Mouse (Mus musculus): ENCODE results near the gene Depdc1a. TPM values are rescaled to one million over a fixed set of nuclear protein-coding genes. Genes with fewer than 3 reads are reported as not detected.

Depdc1a gene
- polyA plus RNA-seq (2014; fragmentation: Illumina TruSeq; extraction: RNeasy Lipid Tissue Mini Kit (QIAGEN cat#74804); ENCODE audit: low read depth, low replicate concordance), result 0.28 TPM

GRCm38 (mm10) chr3:159495243-159495801 is at the start of gene Depdc1a:
Gene Depdc1a, plus strand, starts transcription at chr3:159495433.

Other genes with a start within 250 kb of the Depdc1a start
- gene Rpe65, start 103.7 kb downstream of the Depdc1a start, polyA plus RNA-seq (2014; fragmentation: Illumina TruSeq; extraction: RNeasy Lipid Tissue Mini Kit (QIAGEN cat#74804); ENCODE audit: low read depth, low replicate concordance), result not detected